Mouse (Mus musculus) C2C12 (cell line): ENCODE measurements at regions not wholly inside any gene's neighbourhood (a gene's known extent, or its start where the extent isn't known, plus 50 kb on each side); places are given as distances from the start of the nearest gene placed in this dataset.

Experiments used
- H3K27me3 ChIP-seq: one replicate; pipeline ENCODE4 v1.6.1; 2011; ENCODE audit not compliant: control insufficient read depth, insufficient read depth, insufficient read length
- H3K36me3 ChIP-seq: one replicate; pipeline ENCODE4 v1.6.1; 2011; ENCODE audit not compliant: control insufficient read depth, insufficient read depth
- H3K4me3 ChIP-seq: one replicate; pipeline ENCODE4 v1.5.1; 2011; ENCODE audit warnings: mild to moderate bottlenecking, control low read depth; ENCODE audit not compliant: poor library complexity, insufficient read depth, severe bottlenecking
- H3K79me2 ChIP-seq: one replicate; pipeline ENCODE4 v1.6.1; 2011; ENCODE audit not compliant: control insufficient read depth, insufficient read depth
- H3K79me3 ChIP-seq: one replicate; pipeline ENCODE4 v1.6.1; 2011; ENCODE audit warnings: low read depth, control low read depth
- H3ac ChIP-seq: one replicate; pipeline ENCODE3; 2011; ENCODE audit warnings: low read depth; ENCODE audit not compliant: control insufficient read depth, insufficient read length
- CEBPB ChIP-seq: IDR thresholded peaks from one replicate; pipeline ENCODE4 v1.6.1; 2011; ENCODE audit warnings: low read depth, mild to moderate bottlenecking, control low read depth, moderate library complexity
- CTCF ChIP-seq: IDR thresholded peaks from one replicate; pipeline ENCODE4 v1.5.1; 2011; ENCODE audit not compliant: control insufficient read depth, insufficient read depth, insufficient read length
- FOSL1 ChIP-seq: IDR thresholded peaks from one replicate; pipeline ENCODE4 v1.8.0; 2011; ENCODE audit warnings: mild to moderate bottlenecking, low read length; ENCODE audit not compliant: poor library complexity, insufficient read depth, severe bottlenecking
- MAX ChIP-seq: IDR thresholded peaks from one replicate; pipeline ENCODE4 v1.6.1; 2011; ENCODE audit warnings: mild to moderate bottlenecking, control low read depth
- MYOD1 ChIP-seq: IDR thresholded peaks from one replicate; pipeline ENCODE4 v1.6.1; 2011; ENCODE audit warnings: low read depth; ENCODE audit not compliant: control insufficient read depth, insufficient read length
- MYOG ChIP-seq: IDR thresholded peaks from one replicate; pipeline ENCODE4 v1.6.1; 2011; ENCODE audit not compliant: control insufficient read depth, insufficient read length; ENCODE audit errors: extremely low read depth
- USF1 ChIP-seq: IDR thresholded peaks from one replicate; pipeline ENCODE4 v1.6.1; 2011; ENCODE audit warnings: low read depth, mild to moderate bottlenecking, control low read depth, moderate library complexity

DNA sequence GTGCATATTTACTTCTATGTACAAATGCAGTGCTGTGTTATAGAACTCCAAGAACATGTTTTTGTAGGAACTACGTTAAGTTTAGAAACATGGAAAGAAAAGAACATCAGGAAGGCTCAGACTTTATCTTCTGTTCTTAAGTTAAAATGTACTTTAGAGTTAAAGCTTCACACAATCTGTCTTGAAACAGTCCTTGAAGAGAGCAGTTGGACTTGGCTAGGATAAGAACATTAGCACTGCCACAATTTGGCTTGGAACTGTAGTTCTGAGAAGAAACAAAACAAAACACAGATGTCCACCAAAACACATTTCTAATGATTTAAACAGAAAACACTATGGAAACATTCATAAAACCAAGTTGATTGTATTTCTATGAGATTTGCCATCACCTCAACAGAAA, 564.5 kb upstream of the Nova1 start:
- Histone ChIP-seq H3K36me3 (no peaks in the 10 kb centered on the region), H3K79me3 (no peaks in the 10 kb centered on the region), H3K27me3 (no peaks in the 10 kb centered on the region), H3K4me3 (no peak overlapping the region), H3K79me2 (no peaks in the 10 kb centered on the region), H3ac (no peak overlapping the region)
- no peak for TF ChIP-seq MYOG
- TF ChIP-seq CTCF, result no peak
- TF ChIP-seq MYOD1, result no peak
- TF ChIP-seq USF1, result no peak

DNA sequence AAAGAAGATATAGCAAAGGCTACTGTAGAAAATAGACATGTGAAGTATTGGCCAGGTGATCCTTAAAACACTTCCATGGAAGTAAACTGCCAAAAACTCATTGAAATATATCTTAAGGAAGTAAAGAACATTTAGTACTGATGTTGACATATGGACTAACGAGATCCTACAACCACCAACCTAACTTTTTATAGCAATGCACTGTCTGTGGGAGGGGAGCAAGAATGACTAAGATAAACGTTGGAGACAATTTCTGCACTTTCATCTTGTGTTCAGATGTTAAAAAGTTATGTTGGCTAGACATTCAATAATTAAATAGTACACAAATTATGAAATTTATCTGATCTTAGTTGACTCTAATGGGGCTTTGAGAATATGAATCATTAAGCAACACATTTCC, 534.5 kb upstream of the Nova1 start:
- no peak overlapping the region for H3K4me3 ChIP-seq
- TF ChIP-seq CEBPB, result no peak
- no peak for TF ChIP-seq CTCF
- no peak for TF ChIP-seq MYOD1
- no peak for TF ChIP-seq MAX
- TF ChIP-seq FOSL1, result no peak
- TF ChIP-seq MYOG, result no peak
- no peak for TF ChIP-seq USF1
- no peaks in the 10 kb centered on the region for H3K79me2 ChIP-seq
- no peaks in the 10 kb centered on the region for H3K27me3 ChIP-seq
- H3K36me3 ChIP-seq, result no peaks in the 10 kb centered on the region
- no peaks in the 10 kb centered on the region for H3K79me3 ChIP-seq
- no peak overlapping the region for H3ac ChIP-seq

DNA sequence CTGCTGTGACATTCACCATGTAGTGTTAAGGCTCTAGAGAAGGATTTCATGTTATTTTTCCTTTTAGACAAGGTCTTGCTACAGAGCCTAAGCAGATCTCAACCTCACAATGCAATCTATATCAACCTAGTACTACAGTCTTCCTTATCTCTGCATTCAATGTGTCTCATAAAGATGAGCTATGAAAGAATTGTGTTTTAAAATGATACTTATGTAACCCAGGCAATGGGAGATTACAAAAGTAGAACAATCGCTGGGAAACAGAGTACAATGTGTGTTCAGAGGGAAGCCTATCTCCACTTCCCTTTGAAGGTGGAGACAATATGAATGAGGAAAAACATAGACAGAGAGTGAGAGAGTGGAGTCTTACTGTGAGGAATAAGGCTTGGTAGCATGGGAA, 532.5 kb upstream of the Nova1 start:
- Histone ChIP-seq H3K36me3 (no peaks in the 10 kb centered on the region), H3ac (no peak overlapping the region), H3K79me2 (no peaks in the 10 kb centered on the region), H3K27me3 (no peaks in the 10 kb centered on the region), H3K4me3 (no peak overlapping the region), H3K79me3 (no peaks in the 10 kb centered on the region)
- TF ChIP-seq CTCF (no peak), MAX (no peak), MYOD1 (no peak), USF1 (no peak), MYOG (no peak), FOSL1 (no peak), CEBPB (no peak)

DNA sequence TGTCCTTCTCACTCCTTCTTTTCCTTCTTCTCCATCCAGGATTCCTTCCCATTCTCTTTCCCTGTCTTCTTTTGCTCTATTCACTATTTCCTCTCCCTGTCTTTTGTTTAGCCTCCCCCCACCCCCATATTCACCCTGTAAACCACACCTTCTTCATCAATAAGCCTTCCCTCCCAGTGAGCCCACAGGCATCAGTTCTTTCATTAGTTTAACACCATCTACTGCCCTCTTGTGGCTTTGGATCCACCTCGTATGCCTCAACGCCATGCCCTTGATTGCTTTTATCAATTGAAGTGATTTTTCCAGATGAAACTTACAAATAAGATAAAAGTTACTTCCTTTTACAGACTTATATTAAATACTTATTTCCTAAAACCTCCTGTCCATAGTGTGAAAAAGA, 494.7 kb upstream of the Nova1 start:
- H3K27me3 ChIP-seq, result no peaks in the 10 kb centered on the region
- TF ChIP-seq MAX (no peak), FOSL1 (no peak), MYOD1 (no peak), MYOG (no peak), CTCF (no peak), USF1 (no peak), CEBPB (no peak)
- H3ac ChIP-seq, result no peak overlapping the region
- no peaks in the 10 kb centered on the region for H3K79me3 ChIP-seq
- H3K79me2 ChIP-seq, result no peaks in the 10 kb centered on the region
- no peaks in the 10 kb centered on the region for H3K36me3 ChIP-seq
- no peak overlapping the region for H3K4me3 ChIP-seq

DNA sequence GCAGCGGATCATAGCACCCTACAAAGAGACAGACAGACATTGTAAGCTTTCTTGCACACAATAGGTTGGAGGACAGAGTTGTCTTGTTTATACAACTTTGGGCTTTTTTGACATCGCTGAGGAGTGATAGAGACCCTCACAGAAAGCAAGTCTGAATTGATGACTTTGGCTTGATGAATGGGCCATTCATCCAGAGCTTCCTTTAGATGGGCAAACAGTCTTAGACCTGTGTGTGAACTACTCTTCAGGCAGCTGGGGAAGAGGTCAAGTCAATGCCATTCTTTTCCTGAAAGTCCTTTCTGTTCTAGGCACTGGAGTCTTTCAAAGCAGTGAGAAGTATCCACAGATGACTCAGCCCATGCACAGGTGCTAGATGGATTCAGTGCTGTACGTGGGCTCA, 457.2 kb upstream of the Nova1 start:
- H3K36me3 ChIP-seq, result no peaks in the 10 kb centered on the region
- TF ChIP-seq USF1, result no peak
- no peak for TF ChIP-seq MAX
- no peak for TF ChIP-seq MYOG
- TF ChIP-seq FOSL1, result no peak
- no peak for TF ChIP-seq CTCF
- no peaks in the 10 kb centered on the region for H3K79me2 ChIP-seq
- H3K27me3 ChIP-seq, result no peaks in the 10 kb centered on the region
- H3K4me3 ChIP-seq, result no peak overlapping the region
- H3K79me3 ChIP-seq, result no peaks in the 10 kb centered on the region
- H3ac ChIP-seq, result no peak overlapping the region

DNA sequence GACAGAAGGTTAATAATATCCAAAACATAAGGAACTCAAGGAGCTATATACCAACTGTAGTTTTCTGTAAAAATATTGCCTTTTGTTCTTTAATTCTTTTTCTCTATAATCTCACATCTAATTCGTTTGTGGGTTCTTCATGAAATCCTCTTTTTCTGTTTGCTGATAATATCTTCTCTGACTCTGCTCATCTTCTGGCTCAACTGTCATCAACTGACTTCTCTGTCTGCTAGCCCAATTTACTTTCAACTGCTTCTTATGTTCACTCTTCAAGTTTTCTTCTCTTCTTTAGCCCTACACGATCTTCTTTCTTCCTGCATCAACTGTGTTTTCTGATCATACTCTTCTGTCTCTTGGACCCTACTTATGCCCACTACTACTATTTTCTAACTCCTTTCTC, 453.6 kb upstream of the Nova1 start:
- no peaks in the 10 kb centered on the region for H3K36me3 ChIP-seq
- no peaks in the 10 kb centered on the region for H3K27me3 ChIP-seq
- H3K4me3 ChIP-seq, result no peak overlapping the region
- no peaks in the 10 kb centered on the region for H3K79me3 ChIP-seq
- no peaks in the 10 kb centered on the region for H3K79me2 ChIP-seq
- TF ChIP-seq CEBPB, result no peak
- TF ChIP-seq MAX, result no peak
- no peak for TF ChIP-seq CTCF
- no peak for TF ChIP-seq USF1
- TF ChIP-seq MYOD1, result no peak
- TF ChIP-seq FOSL1, result no peak
- TF ChIP-seq MYOG, result no peak
- H3ac ChIP-seq, result no peak overlapping the region

DNA sequence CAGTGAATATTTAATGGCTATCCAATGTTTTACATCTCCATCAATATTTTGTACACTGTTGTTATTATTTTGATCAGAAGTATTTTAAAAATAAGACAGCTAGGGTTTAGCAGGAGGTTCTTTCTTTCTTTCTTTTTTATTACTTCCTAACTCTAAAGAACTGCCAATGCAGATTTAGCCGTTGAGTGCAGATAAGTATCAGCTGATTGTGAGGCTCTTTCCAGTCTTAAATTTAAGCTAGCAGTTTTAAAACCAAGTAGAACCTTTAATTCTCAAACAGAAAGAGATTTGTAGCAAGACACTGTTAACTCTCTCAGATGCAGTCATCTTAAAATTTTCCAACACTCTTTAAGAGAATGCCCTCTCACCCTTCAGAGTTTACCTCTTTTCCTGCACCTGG, 445.4 kb upstream of the Nova1 start:
- no peak for TF ChIP-seq USF1
- no peak for TF ChIP-seq CTCF
- TF ChIP-seq MAX, result no peak
- TF ChIP-seq CEBPB, result no peak
- TF ChIP-seq FOSL1, result no peak
- TF ChIP-seq MYOD1, result no peak
- TF ChIP-seq MYOG, result no peak
- H3K79me3 ChIP-seq, result no peaks in the 10 kb centered on the region
- no peaks in the 10 kb centered on the region for H3K27me3 ChIP-seq
- no peaks in the 10 kb centered on the region for H3K79me2 ChIP-seq
- H3ac ChIP-seq, result no peak overlapping the region
- H3K36me3 ChIP-seq, result no peaks in the 10 kb centered on the region
- H3K4me3 ChIP-seq, result no peak overlapping the region
